Mouse (Mus musculus) thymus, adult 2 months (tissue): Measurements from ENCODE around the gene Ypel4. TPM values are rescaled to one million over a fixed set of nuclear protein-coding genes. Genes with fewer than 3 reads are reported as not detected.

Source experiments
- DNase-seq: peaks from one replicate; pipeline ENCODE4 v3.0.0; 2021
- H3K27ac ChIP-seq: fragments of 200-500 bp; 2 replicates; pipeline ENCODE4 v1.5.1; 2012; ENCODE audit warnings: low read length, control low read depth; ENCODE audit not compliant: control insufficient read depth, insufficient read depth
- H3K27me3 ChIP-seq: fragments of 200-500 bp; 2 replicates; pipeline ENCODE4 v1.6.1; 2012; ENCODE audit warnings: mild to moderate bottlenecking, low read length, moderate library complexity, mixed read lengths; ENCODE audit not compliant: control insufficient read depth, insufficient read depth
- H3K36me3 ChIP-seq: fragments of 200-500 bp; 2 replicates; pipeline ENCODE4 v1.6.1; 2012; ENCODE audit warnings: mild to moderate bottlenecking, low read length, moderate library complexity; ENCODE audit not compliant: control insufficient read depth, insufficient read depth
- H3K4me1 ChIP-seq: fragments of 200-500 bp; replicated peaks from 2 replicates; pipeline ENCODE4 v1.6.1; 2012; ENCODE audit warnings: low read length; ENCODE audit not compliant: control insufficient read depth, insufficient read depth
- H3K4me3 ChIP-seq: fragments of 200-500 bp; 2 replicates; pipeline ENCODE4 v1.5.1; 2012; ENCODE audit warnings: mild to moderate bottlenecking, low read length, control low read depth, moderate library complexity; ENCODE audit not compliant: control insufficient read depth, insufficient read depth
- CTCF ChIP-seq: fragments of 200-500 bp; IDR thresholded peaks from 2 replicates; pipeline ENCODE4 v1.5.1; 2012; ENCODE audit warnings: mild to moderate bottlenecking, control low read depth, low read length, moderate library complexity, borderline replicate concordance; ENCODE audit not compliant: control insufficient read depth, poor library complexity, insufficient read depth; ENCODE audit errors: extremely low read depth
- POLR2A ChIP-seq: fragments of 200-500 bp; IDR thresholded peaks from 2 replicates; pipeline ENCODE4 v1.6.1; 2012; ENCODE audit warnings: mild to moderate bottlenecking, low read length, control low read depth, moderate library complexity; ENCODE audit not compliant: control insufficient read depth, poor library complexity, insufficient read depth; ENCODE audit errors: extremely low read depth
- WGBS: fragments of 180-500 bp; shearing (Covaris S2); methylation state at CpG from one replicate; pipeline ENCODE4 v1.1.7; 2018; 5-methylcytosine and 5-hydroxymethylcytosine counted together
- polyA plus RNA-seq: library from polyadenylated mRNA; depleted of rRNA; stranded (reverse); fragments of >200 nt; gene quantifications from 2 replicates; pipeline ENCODE4 v1.2.3, GENCODE M21; 2012; rRNA removed

Gene Ypel4
- polyA plus RNA-seq: 1.2 and 2.0 TPM in 2 replicates

GRCm38 (mm10) chr2:84733579-84734300 lies at the start of gene Ypel4:
Ypel4 (plus strand) TSS chr2:84734058.
- no peak within 1 kb of the TSS for H3K4me3 ChIP-seq
- no peaks in the 10 kb centered on the region for H3K4me1 ChIP-seq
- no peak within 1 kb of the TSS for H3K27ac ChIP-seq
- no peaks in the 10 kb centered on the region for H3K36me3 ChIP-seq
- 9% methylated on average over 8 of the region's 8 CpGs for WGBS
- TF ChIP-seq POLR2A (no peak), CTCF (no peak)
- peaks cover 14% of the 10 kb centered on the region; the same call in 1 of the 2 replicates for H3K27me3 ChIP-seq
- no peak for DNase-seq

- Histone ChIP-seq H3K4me3 (no peak overlapping the region), H3K27me3 (no peaks in the 10 kb centered on the region), H3K27ac (no peak overlapping the region), H3K4me1 (no peaks in the 10 kb centered on the region), H3K36me3 (peaks cover 71% of the 10 kb centered on the region)
- no peak for TF ChIP-seq CTCF
- WGBS: 97% methylated on average over 2 of the region's 2 CpGs
- no peak for DNase-seq
These were observed 45.6 kb upstream of the Ypel4 start for GRCm38 (mm10) chr2:84688080-84688844.

GRCm38 (mm10) chr2:84690050-84690449 lies 43.8 kb upstream of the Ypel4 start:
- 95% methylated on average over 12 of the region's 12 CpGs for WGBS
- H3K27me3 ChIP-seq: no peaks in the 10 kb centered on the region
- H3K27ac ChIP-seq: no peak overlapping the region
- no peak for DNase-seq
- TF ChIP-seq POLR2A (no peak), CTCF (no peak)
- H3K36me3 ChIP-seq: peaks cover 84% of the 10 kb centered on the region
- H3K4me3 ChIP-seq: no peak overlapping the region
- no peaks in the 10 kb centered on the region for H3K4me1 ChIP-seq

- no peak for TF ChIP-seq POLR2A
- TF ChIP-seq CTCF: no peak
- Histone ChIP-seq H3K36me3 (peaks cover 59% of the 10 kb centered on the region), H3K4me1 (no peaks in the 10 kb centered on the region), H3K27ac (no peak overlapping the region), H3K27me3 (no peaks in the 10 kb centered on the region), H3K4me3 (no peak overlapping the region)
- DNase-seq: no peak
- WGBS: 94% methylated on average over 5 of the region's 5 CpGs
These were observed 38.7 kb upstream of the Ypel4 start for GRCm38 (mm10) chr2:84695007-84695695.

- TF ChIP-seq CTCF: no peak
- no peak for TF ChIP-seq POLR2A
- Histone ChIP-seq H3K27me3 (no peaks in the 10 kb centered on the region), H3K4me3 (no peak overlapping the region), H3K36me3 (peaks cover 27% of the 10 kb centered on the region), H3K4me1 (no peaks in the 10 kb centered on the region), H3K27ac (no peak overlapping the region)
- no peak for DNase-seq
- 97% methylated on average over 1 of the region's 1 CpGs for WGBS
These were observed 30.4 kb upstream of the Ypel4 start for GRCm38 (mm10) chr2:84703497-84703896.

GRCm38 (mm10) chr2:84704329-84704728 lies 29.5 kb upstream of the Ypel4 start:
- Histone ChIP-seq H3K27me3 (no peaks in the 10 kb centered on the region), H3K4me3 (no peak overlapping the region), H3K27ac (no peak overlapping the region), H3K36me3 (peaks cover 32% of the 10 kb centered on the region), H3K4me1 (no peaks in the 10 kb centered on the region)
- WGBS: 93% methylated on average over 5 of the region's 5 CpGs
- no peak for TF ChIP-seq POLR2A
- TF ChIP-seq CTCF: no peak
- DNase-seq: no peak
